Mouse (Mus musculus) MEL (cell line): ENCODE measurements around the gene Ppp1r1c. TPM values are rescaled to one million over a fixed set of nuclear protein-coding genes. Genes with fewer than 3 reads are reported as not detected.
A peak's percentile ranks its signal among the peaks of the same experiment; 100 is the strongest.

ENCODE experiments used
- DNase-seq: peaks from one replicate; pipeline ENCODE4 v3.0.0; 2011; ENCODE audit warnings: low read depth, low spot score
- H3K27ac ChIP-seq: 2 replicates; pipeline ENCODE4 v1.5.1; 2012; ENCODE audit warnings: low read depth, mild to moderate bottlenecking, control low read depth, low read length, moderate library complexity; ENCODE audit not compliant: control insufficient read depth
- H3K27me3 ChIP-seq, 2 experiments: fragments of 150-350 bp in 1 of 2; sonication (generic) in 1 of 2; 2 replicates each; pipeline ENCODE4 v1.6.1; 2012; ENCODE audit warnings: low read length in 2 of 2, mild to moderate bottlenecking in 2 of 2, improper control_type of control experiment in 1 of 2, moderate library complexity in 1 of 2; ENCODE audit not compliant: insufficient read depth in 2 of 2, control insufficient read depth in 1 of 2
- H3K36me3 ChIP-seq, 2 experiments: 2 replicates each; pipeline ENCODE4 v1.6.1; 2012 to 2014; ENCODE audit warnings: low read length in 2 of 2, improper control_type of control experiment in 1 of 2, inconsistent platforms in 1 of 2, mild to moderate bottlenecking in 1 of 2; ENCODE audit not compliant: insufficient read depth in 2 of 2, control insufficient read depth in 1 of 2
- H3K4me1 ChIP-seq, 2 experiments: fragments of 150-350 bp in 1 of 2; sonication (generic) in 1 of 2; 2 replicates each; pipeline ENCODE4 v1.6.1; 2012; ENCODE audit warnings: low read length in 2 of 2, improper control_type of control experiment in 1 of 2, mild to moderate bottlenecking in 1 of 2; ENCODE audit not compliant: insufficient read depth in 2 of 2, control insufficient read depth in 1 of 2
- H3K4me3 ChIP-seq, 2 experiments: fragments of 150-350 bp in 1 of 2; sonication (generic) in 1 of 2; 2 replicates each; pipeline ENCODE4 v1.5.1; 2012; ENCODE audit warnings: low read depth in 2 of 2, low read length in 2 of 2, mild to moderate bottlenecking in 2 of 2, moderate library complexity in 2 of 2, control low read depth in 1 of 2, improper control_type of control experiment in 1 of 2; ENCODE audit not compliant: control insufficient read depth in 1 of 2, insufficient read depth in 1 of 2
- H3K79me2 ChIP-seq: 2 replicates; pipeline ENCODE4 v1.6.1; 2012; ENCODE audit warnings: mild to moderate bottlenecking, low read length, moderate library complexity; ENCODE audit not compliant: control insufficient read depth, poor library complexity, insufficient read depth
- H3K9ac ChIP-seq: 2 replicates; pipeline ENCODE4 v1.6.1; 2012; ENCODE audit warnings: low read depth, mild to moderate bottlenecking, control low read depth, low read length, moderate library complexity; ENCODE audit not compliant: control insufficient read depth, poor library complexity, severe bottlenecking
- H3K9me3 ChIP-seq: fragments of 150-350 bp; sonication (generic); replicated peaks from 2 replicates; pipeline ENCODE4 v1.6.1; 2012; ENCODE audit warnings: mild to moderate bottlenecking, low read length, improper control_type of control experiment, moderate library complexity; ENCODE audit not compliant: insufficient read depth
- BHLHE40 ChIP-seq: IDR thresholded peaks from 2 replicates; pipeline ENCODE4 v1.6.1; 2012; ENCODE audit warnings: low read depth, mild to moderate bottlenecking, inconsistent platforms, low read length, improper control_type of control experiment, borderline replicate concordance
- CHD1 ChIP-seq: IDR thresholded peaks from 2 replicates; pipeline ENCODE4 v1.6.1; 2012; ENCODE audit warnings: low read depth, mild to moderate bottlenecking, inconsistent platforms, low read length, improper control_type of control experiment
- CTCF ChIP-seq, 3 experiments: IDR thresholded peaks in 2 of 3; conservative IDR thresholded peaks in 1 of 3; 2 replicates each; pipeline ENCODE4 v1.5.1; 2011 to 2012; ENCODE audit warnings: low read length in 3 of 3, low read depth in 2 of 3, mild to moderate bottlenecking in 2 of 3, improper control_type of control experiment in 1 of 3, inconsistent platforms in 1 of 3, mixed read lengths in 1 of 3, moderate library complexity in 1 of 3; ENCODE audit not compliant: control insufficient read depth in 1 of 3, insufficient read depth in 1 of 3, poor library complexity in 1 of 3, severe bottlenecking in 1 of 3
- E2F4 ChIP-seq: IDR thresholded peaks from 2 replicates; pipeline ENCODE4 v1.6.1; 2011; ENCODE audit warnings: low read depth, low read length, improper control_type of control experiment, borderline replicate concordance
- ELF1 ChIP-seq: IDR thresholded peaks from 2 replicates; pipeline ENCODE4 v1.6.1; 2014; ENCODE audit warnings: low read depth, mild to moderate bottlenecking, inconsistent platforms, low read length, improper control_type of control experiment, moderate library complexity
- EP300 ChIP-seq, 2 experiments: IDR thresholded peaks; 2 replicates each; pipeline ENCODE4 v1.6.1; 2011; ENCODE audit warnings: improper control_type of control experiment in 2 of 2, low read length in 2 of 2, low read depth in 1 of 2, mild to moderate bottlenecking in 1 of 2
- ETS1 ChIP-seq: IDR thresholded peaks from 2 replicates; pipeline ENCODE4 v1.6.1; 2012; ENCODE audit warnings: low read depth, mild to moderate bottlenecking, inconsistent platforms, low read length, improper control_type of control experiment, moderate library complexity
- GABPA ChIP-seq: IDR thresholded peaks from 2 replicates; pipeline ENCODE4 v1.6.1; 2012; ENCODE audit warnings: low read depth, mild to moderate bottlenecking, inconsistent platforms, low read length, improper control_type of control experiment, moderate library complexity
- GATA1 ChIP-seq: IDR thresholded peaks from 2 replicates; pipeline ENCODE4 v1.6.1; 2011; ENCODE audit warnings: low read depth, low read length, improper control_type of control experiment
- HCFC1 ChIP-seq: IDR thresholded peaks from 2 replicates; pipeline ENCODE4 v1.6.1; 2012; ENCODE audit warnings: low read depth, mild to moderate bottlenecking, inconsistent platforms, low read length, improper control_type of control experiment, moderate library complexity
- KAT2A ChIP-seq: conservative IDR thresholded peaks from 2 replicates; pipeline ENCODE4 v1.6.1; 2012; ENCODE audit warnings: low read depth, low read length, improper control_type of control experiment, inconsistent platforms
- MAFK ChIP-seq: IDR thresholded peaks from 2 replicates; pipeline ENCODE4 v1.6.1; 2011; ENCODE audit warnings: low read depth, mild to moderate bottlenecking, low read length, improper control_type of control experiment, borderline replicate concordance
- MAX ChIP-seq: IDR thresholded peaks from 2 replicates; pipeline ENCODE4 v1.6.1; 2011; ENCODE audit warnings: low read length, improper control_type of control experiment
- MAZ ChIP-seq: IDR thresholded peaks from 2 replicates; pipeline ENCODE4 v1.6.1; 2012; ENCODE audit warnings: low read depth, mild to moderate bottlenecking, inconsistent platforms, low read length, improper control_type of control experiment
- MXI1 ChIP-seq: IDR thresholded peaks from 2 replicates; pipeline ENCODE4 v1.6.1; 2011; ENCODE audit warnings: mild to moderate bottlenecking, low read depth, low read length, improper control_type of control experiment
- MYB ChIP-seq: IDR thresholded peaks from 2 replicates; pipeline ENCODE4 v1.6.1; 2011; ENCODE audit warnings: mild to moderate bottlenecking, low read depth, low read length, improper control_type of control experiment
- NELFE ChIP-seq: IDR thresholded peaks from 2 replicates; pipeline ENCODE4 v1.6.1; 2011; ENCODE audit warnings: low read depth, low read length, improper control_type of control experiment
- NRF1 ChIP-seq: IDR thresholded peaks from 2 replicates; pipeline ENCODE4 v1.6.1; 2014; ENCODE audit warnings: low read depth, mild to moderate bottlenecking, inconsistent platforms, low read length, improper control_type of control experiment, moderate library complexity; ENCODE audit not compliant: poor library complexity, insufficient read depth, severe bottlenecking
- POLR2A ChIP-seq, 2 experiments: IDR thresholded peaks; 2 replicates each; pipeline ENCODE4 v1.6.1; 2011 to 2012; ENCODE audit warnings: low read length in 2 of 2, mild to moderate bottlenecking in 2 of 2, control low read depth in 1 of 2, improper control_type of control experiment in 1 of 2, low read depth in 1 of 2, moderate library complexity in 1 of 2; ENCODE audit not compliant: control insufficient read depth in 1 of 2, insufficient read depth in 1 of 2, poor library complexity in 1 of 2
- POLR2AphosphoS2 ChIP-seq: IDR thresholded peaks from 2 replicates; pipeline ENCODE4 v1.6.1; 2011; ENCODE audit warnings: low read length, improper control_type of control experiment
- POLR2AphosphoS5 ChIP-seq: IDR thresholded peaks from 2 replicates; pipeline ENCODE4 v1.6.1; 2012; ENCODE audit warnings: low read depth, borderline replicate concordance, mild to moderate bottlenecking, inconsistent platforms, low read length, moderate library complexity, mixed read lengths
- RAD21 ChIP-seq: IDR thresholded peaks from 2 replicates; pipeline ENCODE4 v1.6.1; 2011; ENCODE audit warnings: mild to moderate bottlenecking, low read depth, low read length, improper control_type of control experiment
- RCOR1 ChIP-seq: IDR thresholded peaks from 2 replicates; pipeline ENCODE4 v1.6.1; 2012; ENCODE audit warnings: low read depth, mild to moderate bottlenecking, inconsistent platforms, low read length, improper control_type of control experiment
- SIN3A ChIP-seq: IDR thresholded peaks from 2 replicates; pipeline ENCODE4 v1.6.1; 2012; ENCODE audit warnings: low read length, improper control_type of control experiment, inconsistent platforms
- TAL1 ChIP-seq: IDR thresholded peaks from 2 replicates; pipeline ENCODE4 v1.6.1; 2012; ENCODE audit warnings: mild to moderate bottlenecking, inconsistent platforms, low read length, moderate library complexity, mixed read lengths
- TBP ChIP-seq: IDR thresholded peaks from 2 replicates; pipeline ENCODE4 v1.8.0; 2011; ENCODE audit warnings: low read depth, low read length, improper control_type of control experiment
- TCF12 ChIP-seq: IDR thresholded peaks from 2 replicates; pipeline ENCODE4 v1.6.1; 2014; ENCODE audit warnings: low read depth, mild to moderate bottlenecking, inconsistent platforms, low read length, improper control_type of control experiment, moderate library complexity
- UBTF ChIP-seq: IDR thresholded peaks from 2 replicates; pipeline ENCODE4 v1.6.1; 2012; ENCODE audit warnings: low read depth, mild to moderate bottlenecking, inconsistent platforms, low read length, improper control_type of control experiment, moderate library complexity, borderline replicate concordance; ENCODE audit not compliant: insufficient read depth
- USF1 ChIP-seq: IDR thresholded peaks from 2 replicates; pipeline ENCODE4 v1.6.1; 2014; ENCODE audit warnings: low read depth, mild to moderate bottlenecking, inconsistent platforms, low read length, improper control_type of control experiment, moderate library complexity
- USF2 ChIP-seq, 2 experiments: IDR thresholded peaks; 2 replicates each; pipeline ENCODE4 v1.6.1; 2011 to 2012; ENCODE audit warnings: improper control_type of control experiment in 2 of 2, low read length in 2 of 2, borderline replicate concordance in 1 of 2, inconsistent platforms in 1 of 2, low read depth in 1 of 2, mild to moderate bottlenecking in 1 of 2; ENCODE audit not compliant: insufficient read depth in 1 of 2
- ZKSCAN1 ChIP-seq: IDR thresholded peaks from 2 replicates; pipeline ENCODE4 v1.6.1; 2012; ENCODE audit warnings: low read depth, mild to moderate bottlenecking, inconsistent platforms, low read length, improper control_type of control experiment, moderate library complexity
- ZMIZ1 ChIP-seq: IDR thresholded peaks from 2 replicates; pipeline ENCODE4 v1.6.1; 2012; ENCODE audit warnings: low read depth, mild to moderate bottlenecking, inconsistent platforms, low read length, improper control_type of control experiment, moderate library complexity
- ZNF384 ChIP-seq: IDR thresholded peaks from 2 replicates; pipeline ENCODE4 v1.6.1; 2012; ENCODE audit warnings: low read depth, mild to moderate bottlenecking, inconsistent platforms, low read length, improper control_type of control experiment
- polyA plus RNA-seq, 2 experiments: library from polyadenylated mRNA; stranded (reverse) in 1 of 2; unstranded in 1 of 2; fragments of >175 nt in 1 of 2; fragments of >200 nt in 1 of 2; gene quantifications; 2 replicates each; pipeline versions ENCODE4 v1.2.1 to v1.2.4; 2012; ENCODE audit warnings: low replicate concordance in 2 of 2, low read depth in 1 of 2; ENCODE audit not compliant: insufficient read length in 2 of 2, insufficient read depth in 1 of 2, missing spikeins in 1 of 2
- total RNA-seq: library from RNA; depleted of rRNA; stranded (reverse); fragments of 300-350 nt; gene quantifications from 2 replicates; pipeline ENCODE4 v1.2.3, GENCODE M21; 2012

Ppp1r1c gene
- total and polyA plus RNA-seq, 3 experiments, result not detected

DNA sequence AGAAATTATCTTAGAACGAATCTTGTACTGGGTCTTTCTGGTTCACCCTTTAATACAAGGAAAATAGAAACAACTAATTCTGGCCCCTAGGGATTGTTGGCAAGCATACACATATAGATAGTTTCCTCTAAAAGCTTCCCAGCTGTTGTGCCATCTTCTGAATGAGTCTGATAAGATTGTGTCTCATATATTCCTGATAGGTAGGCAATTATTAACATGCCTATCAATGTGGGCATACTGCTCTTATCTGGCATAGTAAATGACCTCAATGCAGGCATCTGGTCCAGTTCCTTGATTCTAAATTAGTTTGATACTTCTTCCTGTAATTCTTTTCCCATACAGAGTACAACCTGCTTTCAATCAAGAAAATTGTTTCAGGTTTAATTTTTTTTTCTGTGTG lies 14.8 kb downstream of the Ppp1r1c start (continued):
- TF ChIP-seq GATA1 (peak; percentile 65; the same call in 1 of the 2 replicates), POLR2A (IDR thresholded peaks at IDR 0.05; ENCODE audit: control insufficient read depth in 1 of 2, insufficient read depth in 1 of 2, low read depth in 1 of 2, low read length in 2 of 2, poor library complexity in 1 of 2) (no peak), USF2 (IDR thresholded peaks at IDR 0.05; ENCODE audit: borderline replicate concordance in 1 of 2, insufficient read depth in 1 of 2, low read depth in 1 of 2, low read length in 2 of 2) (no peak), RCOR1 (0 out of 2 replicates have a peak, but pooled peaks have one; percentile 18), KAT2A (no peak), EP300 (IDR thresholded peaks at IDR 0.05; ENCODE audit: low read depth in 1 of 2, low read length in 2 of 2) (peak; percentile 65 to 69; a peak in 3 of 4 replicates), ZMIZ1 (no peak), ELF1 (no peak), USF1 (no peak), GABPA (no peak), TBP (no peak), UBTF (no peak), MAFK (no peak)

DNA sequence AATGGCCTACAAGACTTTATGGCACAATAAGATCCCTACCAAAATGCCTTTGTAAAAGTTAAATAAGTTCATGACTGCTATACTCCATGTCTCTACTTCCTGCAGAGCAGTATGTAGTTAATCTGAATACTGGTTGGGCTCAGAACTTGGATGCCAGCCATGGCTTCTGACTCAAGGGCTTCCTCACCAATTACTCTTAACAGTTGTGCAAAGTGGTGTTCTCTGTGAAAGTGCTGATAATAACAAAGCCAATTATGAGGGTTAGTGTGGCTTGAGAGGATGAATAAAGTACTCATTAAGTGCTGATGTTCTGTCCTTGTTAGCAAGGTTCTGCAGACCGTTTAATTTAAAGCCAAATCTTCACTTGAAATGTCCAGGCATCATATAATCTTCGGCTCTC lies 31.4 kb downstream of the Ppp1r1c start:
- no peak overlapping the region for H3K9ac ChIP-seq
- no peaks in the 10 kb centered on the region for H3K9me3 ChIP-seq
- peaks cover 0 to 20% of the 10 kb centered on the region in 2 experiments; a peak in 2 of 4 replicates for H3K36me3 ChIP-seq
- peaks cover 9 to 12% of the 10 kb centered on the region in 2 experiments for H3K4me1 ChIP-seq
- no peaks in the 10 kb centered on the region for H3K79me2 ChIP-seq
- DNase-seq, result peak; percentile 93
- no peaks in the 10 kb centered on the region for H3K27me3 ChIP-seq
- H3K4me3 ChIP-seq, result no peak overlapping the region
- peak overlapping the region; percentile 12; the same call in 1 of the 2 replicates for H3K27ac ChIP-seq
- TF ChIP-seq BHLHE40 (no peak), GABPA (no peak), POLR2AphosphoS2 (no peak), MAX (0 out of 2 replicates have a peak, but pooled peaks have one; percentile 13), KAT2A (no peak), RCOR1 (peak; percentile 66), ELF1 (peak; percentile 36; the same call in 1 of the 2 replicates), TCF12 (peak; percentile 78), GATA1 (peak; percentile 80), ZNF384 (no peak), POLR2AphosphoS5 (no peak), NELFE (no peak), UBTF (no peak), RAD21 (no peak), NRF1 (no peak), ETS1 (peak; percentile 81), USF2 (IDR thresholded peaks at IDR 0.05; ENCODE audit: borderline replicate concordance in 1 of 2, insufficient read depth in 1 of 2, low read depth in 1 of 2, low read length in 2 of 2) (no peak), HCFC1 (0 out of 2 replicates have a peak, but pooled peaks have one; percentile 39), MXI1 (no peak), SIN3A (peak; percentile 56), TAL1 (peak; percentile 30), MAZ (no peak), CTCF (IDR thresholded peaks at IDR 0.05 in 2 of 3, conservative IDR thresholded peaks at IDR 0.05 in 1 of 3; ENCODE audit: control insufficient read depth in 1 of 3, insufficient read depth in 1 of 3, low read depth in 2 of 3, low read length in 3 of 3, poor library complexity in 1 of 3, severe bottlenecking in 1 of 3) (no peak), CHD1 (no peak), TBP (no peak), EP300 (IDR thresholded peaks at IDR 0.05; ENCODE audit: low read depth in 1 of 2, low read length in 2 of 2) (peak; percentile 87 to 94), E2F4 (no peak), ZKSCAN1 (peak; percentile 86), MYB (peak; percentile 64; the same call in 1 of the 2 replicates)
- TF ChIP-seq, all 39 proteins: peak for 12
